Mouse (Mus musculus) megakaryocyte, embryonic 14.5 days (primary cell): Measurements from ENCODE around the gene Kpna3. TPM values are rescaled to one million over a fixed set of nuclear protein-coding genes. Genes with fewer than 3 reads are reported as not detected.
"Not testable (repeated sequence)": the region's sequence is repeated elsewhere in the genome, so short reads cannot be mapped to it uniquely, and the experiment has no call there.

ENCODE experiments used
- H3K27me3 ChIP-seq: replicated peaks from 2 replicates; pipeline ENCODE3; 2012; ENCODE audit warnings: inconsistent platforms
- H3K36me3 ChIP-seq: replicated peaks from 2 replicates; pipeline ENCODE3; 2012; ENCODE audit warnings: low read length, inconsistent platforms, mixed read lengths
- H3K4me1 ChIP-seq: 2 replicates; pipeline ENCODE4 v1.6.1; 2012; ENCODE audit warnings: inconsistent platforms
- H3K4me3 ChIP-seq: replicated peaks from 2 replicates; pipeline ENCODE3; 2012; ENCODE audit warnings: moderate library complexity, mild to moderate bottlenecking, inconsistent platforms
- H3K9me3 ChIP-seq: 2 replicates; pipeline ENCODE4 v1.6.1; 2012; ENCODE audit warnings: inconsistent platforms
- FLI1 ChIP-seq: IDR thresholded peaks from 2 replicates; pipeline ENCODE4 v1.6.1; 2012; ENCODE audit warnings: low read length, inconsistent platforms, mixed read lengths
- GATA1 ChIP-seq: IDR thresholded peaks from 3 replicates; pipeline ENCODE4 v1.6.1; 2012; ENCODE audit warnings: mixed read lengths, low read length, inconsistent platforms, borderline replicate concordance
- polyA plus RNA-seq: library from polyadenylated mRNA; stranded (reverse); fragments of >175 nt; gene quantifications from 2 replicates; pipeline ENCODE4 v1.2.3, GENCODE M21; 2012; ENCODE audit warnings: low replicate concordance; ENCODE audit not compliant: insufficient read depth

Gene Kpna3
- polyA plus RNA-seq, 1 experiment, result 1.5 TPM

- TF ChIP-seq FLI1, result no peak
- no peak for TF ChIP-seq GATA1
- no peaks in the 10 kb centered on the region for H3K36me3 ChIP-seq
- peaks cover 10% of the 10 kb centered on the region for H3K27me3 ChIP-seq
- H3K4me3 ChIP-seq, result peak overlapping the region; percentile 85
- H3K9me3 ChIP-seq, result peaks cover 4% of the 10 kb centered on the region
- H3K4me1 ChIP-seq, result peaks cover 24% of the 10 kb centered on the region
Measured at GRCm38 (mm10) chr14:61327618-61328450, 111.8 kb downstream of the Kpna3 start.

- H3K4me3 ChIP-seq, H3K36me3 ChIP-seq: not testable (repeated sequence)
- H3K27me3 ChIP-seq, result peaks cover 10% of the 10 kb centered on the region
- H3K4me1 ChIP-seq, result peaks cover 25% of the 10 kb centered on the region
- H3K9me3 ChIP-seq, result peaks cover 11% of the 10 kb centered on the region
Measured at GRCm38 (mm10) chr14:61327007-61327406, 112.7 kb downstream of the Kpna3 start.

- no peak overlapping the region for H3K4me3 ChIP-seq
- no peaks in the 10 kb centered on the region for H3K27me3 ChIP-seq
- H3K36me3 ChIP-seq, result no peaks in the 10 kb centered on the region
- TF ChIP-seq FLI1 (no peak), GATA1 (no peak)
- peaks cover 17% of the 10 kb centered on the region for H3K9me3 ChIP-seq
- peaks cover 21% of the 10 kb centered on the region for H3K4me1 ChIP-seq
Measured at GRCm38 (mm10) chr14:61322740-61323139, 116.9 kb downstream of the Kpna3 start.

- Histone ChIP-seq H3K9me3 (peaks cover 17% of the 10 kb centered on the region), H3K4me3 (no peak overlapping the region), H3K4me1 (peaks cover 24% of the 10 kb centered on the region), H3K27me3 (peaks cover 4% of the 10 kb centered on the region), H3K36me3 (no peaks in the 10 kb centered on the region)
- TF ChIP-seq FLI1 (no peak), GATA1 (no peak)
Measured at GRCm38 (mm10) chr14:61321200-61321599, 118.5 kb downstream of the Kpna3 start.

GRCm38 (mm10) chr14:61320765-61321164, 118.9 kb downstream of the Kpna3 start:
- Histone ChIP-seq H3K9me3 (peaks cover 17% of the 10 kb centered on the region), H3K4me3 (no peak overlapping the region), H3K27me3 (peaks cover 7% of the 10 kb centered on the region), H3K4me1 (peaks cover 24% of the 10 kb centered on the region), H3K36me3 (no peaks in the 10 kb centered on the region)
- TF ChIP-seq FLI1 (no peak), GATA1 (no peak)

GRCm38 (mm10) chr14:61316861-61317260, 122.8 kb downstream of the Kpna3 start:
- Histone ChIP-seq H3K27me3 (peaks cover 14% of the 10 kb centered on the region), H3K36me3 (no peaks in the 10 kb centered on the region), H3K9me3 (peaks cover 6% of the 10 kb centered on the region), H3K4me3 (peak overlapping the region; percentile 7), H3K4me1 (peaks cover 20% of the 10 kb centered on the region)
- TF ChIP-seq GATA1, result no peak
- TF ChIP-seq FLI1, result no peak

Other genes starting within 250 kb of the Kpna3 start
- gene Sgcg, start 181.4 kb downstream of the Kpna3 start, polyA plus RNA-seq, result not detected in 2 replicates
- 10.9 TPM in 1 of 2 replicates, not detected in the other for gene Arl11, start 130.1 kb downstream of the Kpna3 start, polyA plus RNA-seq
- 0.85 and 1.0 TPM in 2 replicates for gene Ebpl, start 79.4 kb downstream of the Kpna3 start, polyA plus RNA-seq
- 4.7 and 8.4 TPM in 2 replicates for gene Spryd7, start 117.0 kb upstream of the Kpna3 start, polyA plus RNA-seq
- gene Trim13, start 158.4 kb upstream of the Kpna3 start, polyA plus RNA-seq, result 0.22 TPM in 1 of 2 replicates, not detected in the other
- gene Kcnrg, start 167.6 kb upstream of the Kpna3 start, polyA plus RNA-seq, result not detected in 2 replicates